Mouse (Mus musculus) 3134 (cell line): ENCODE results near the gene Ralbp1.

Experiments used
- DNase-seq: peaks from one replicate; pipeline ENCODE4 v3.0.0-alpha.2; 2011; ENCODE audit warnings: low spot score; ENCODE audit not compliant: insufficient read length; ENCODE audit errors: extremely low read depth

Ralbp1 gene

GRCm38 (mm10) chr17:65853326-65853725, 32.3 kb downstream of the Ralbp1 start:
- DNase-seq, result no peak

- DNase-seq, result no peak
Measured at GRCm38 (mm10) chr17:65851749-65852148, 33.8 kb downstream of the Ralbp1 start.

GRCm38 (mm10) chr17:65850487-65850886, 35.1 kb downstream of the Ralbp1 start:
- DNase-seq, result no peak

GRCm38 (mm10) chr17:65847694-65848449, 37.7 kb downstream of the Ralbp1 start:
- DNase-seq, result no peak

GRCm38 (mm10) chr17:65845423-65845822, 40.2 kb downstream of the Ralbp1 start:
- no peak for DNase-seq

- DNase-seq, result no peak
Measured at GRCm38 (mm10) chr17:65842669-65843381, 42.8 kb downstream of the Ralbp1 start.

GRCm38 (mm10) chr17:65839541-65840256, 45.9 kb downstream of the Ralbp1 start:
- no peak for DNase-seq

GRCm38 (mm10) chr17:65836746-65837145, 48.9 kb downstream of the Ralbp1 start:
- DNase-seq, result no peak

GRCm38 (mm10) chr17:65833891-65834290, 51.7 kb downstream of the Ralbp1 start:
- DNase-seq, result no peak

GRCm38 (mm10) chr17:65830216-65830863, 55.3 kb downstream of the Ralbp1 start:
- no peak for DNase-seq

- DNase-seq, result no peak
Measured at GRCm38 (mm10) chr17:65828951-65829350, 56.6 kb downstream of the Ralbp1 start.

GRCm38 (mm10) chr17:65827904-65828303, 57.7 kb downstream of the Ralbp1 start:
- DNase-seq, result no peak

- no peak for DNase-seq
Measured at GRCm38 (mm10) chr17:65827119-65827840, 58.3 kb downstream of the Ralbp1 start.

- no peak for DNase-seq
Measured at GRCm38 (mm10) chr17:65826257-65826656, 59.3 kb downstream of the Ralbp1 start.

GRCm38 (mm10) chr17:65824246-65824645, 61.4 kb downstream of the Ralbp1 start:
- no peak for DNase-seq

- DNase-seq, result no peak
Measured at GRCm38 (mm10) chr17:65822423-65822822, 63.2 kb downstream of the Ralbp1 start.

- DNase-seq, result no peak
Measured at GRCm38 (mm10) chr17:65820197-65820596, 65.4 kb downstream of the Ralbp1 start.

GRCm38 (mm10) chr17:65813763-65814162, 71.8 kb downstream of the Ralbp1 start:
- DNase-seq, result no peak

- DNase-seq, result no peak
Measured at GRCm38 (mm10) chr17:65811032-65811431, 74.6 kb downstream of the Ralbp1 start.

GRCm38 (mm10) chr17:65806416-65806815, 79.2 kb downstream of the Ralbp1 start:
- no peak for DNase-seq
